Mouse (Mus musculus) testis, adult 2 months (tissue): ENCODE data around the gene Ano10. TPM values are rescaled to one million over a fixed set of nuclear protein-coding genes. Genes with fewer than 3 reads are reported as not detected.

ENCODE experiments used
- H3K27ac ChIP-seq: fragments of 200-500 bp; 2 replicates; pipeline ENCODE4 v1.5.1; 2012; ENCODE audit warnings: low read depth, low read length; ENCODE audit not compliant: control insufficient read depth, insufficient read depth
- H3K27me3 ChIP-seq: fragments of 200-500 bp; 2 replicates; pipeline ENCODE4 v1.6.1; 2012; ENCODE audit warnings: mild to moderate bottlenecking, low read length, moderate library complexity; ENCODE audit not compliant: control insufficient read depth, insufficient read depth
- H3K36me3 ChIP-seq: fragments of 200-500 bp; 2 replicates; pipeline ENCODE4 v1.6.1; 2012; ENCODE audit warnings: mild to moderate bottlenecking, low read length; ENCODE audit not compliant: control insufficient read depth, insufficient read depth
- H3K4me1 ChIP-seq: fragments of 200-500 bp; 2 replicates; pipeline ENCODE4 v1.6.1; 2012; ENCODE audit warnings: low read length; ENCODE audit not compliant: control insufficient read depth, insufficient read depth
- H3K4me3 ChIP-seq: fragments of 200-500 bp; 2 replicates; pipeline ENCODE4 v1.5.1; 2012; ENCODE audit warnings: low read depth, mild to moderate bottlenecking, low read length, moderate library complexity, mixed read lengths; ENCODE audit not compliant: control insufficient read depth
- CTCF ChIP-seq: fragments of 200-500 bp; IDR thresholded peaks from 2 replicates; pipeline ENCODE4 v1.5.1; 2012; ENCODE audit warnings: low read depth, mild to moderate bottlenecking, inconsistent platforms, low read length, moderate library complexity; ENCODE audit not compliant: control insufficient read depth, insufficient read depth, insufficient replicate concordance
- POLR2A ChIP-seq: fragments of 200-500 bp; IDR thresholded peaks from 2 replicates; pipeline ENCODE4 v1.6.1; 2012; ENCODE audit warnings: low read depth, mild to moderate bottlenecking, inconsistent platforms, low read length, moderate library complexity; ENCODE audit not compliant: control insufficient read depth
- polyA plus RNA-seq: library from polyadenylated mRNA; depleted of rRNA; stranded (reverse); fragments of >200 nt; gene quantifications from 2 replicates; pipeline ENCODE4 v1.2.3, GENCODE M21; 2012

Ano10 gene
- polyA plus RNA-seq, 1 experiment = 53.8 TPM

GRCm38 (mm10) chr9:122234741-122235140 is 59.5 kb downstream of the Ano10 start:
- Histone ChIP-seq H3K4me1 (no peaks in the 10 kb centered on the region), H3K27me3 (no peaks in the 10 kb centered on the region), H3K27ac (no peak overlapping the region), H3K4me3 (no peak overlapping the region), H3K36me3 (no peaks in the 10 kb centered on the region)
- TF ChIP-seq POLR2A (no peak), CTCF (no peak)

DNA sequence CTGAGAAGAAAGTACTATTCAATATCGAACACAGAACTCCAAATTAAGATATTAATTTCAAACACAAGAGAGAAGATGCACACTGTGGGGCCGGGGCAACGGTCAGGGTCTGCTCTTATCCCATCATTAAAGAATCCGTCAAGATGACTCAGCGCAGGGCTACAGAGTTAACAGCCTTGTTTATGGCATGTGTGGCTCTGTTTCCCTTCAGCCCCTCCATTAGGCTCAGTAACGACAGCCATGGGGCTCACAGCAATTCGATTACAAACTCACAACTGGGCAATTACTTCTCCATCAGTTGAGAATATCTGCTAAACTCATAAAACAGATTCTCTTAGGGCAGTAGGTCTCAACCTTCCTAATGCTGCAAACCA is 60.3 kb downstream of the Ano10 start:
- H3K4me1 ChIP-seq = no peaks in the 10 kb centered on the region
- TF ChIP-seq CTCF (no peak), POLR2A (no peak)
- no peaks in the 10 kb centered on the region for H3K27me3 ChIP-seq
- H3K4me3 ChIP-seq = no peak overlapping the region
- no peaks in the 10 kb centered on the region for H3K36me3 ChIP-seq
- no peak overlapping the region for H3K27ac ChIP-seq

DNA sequence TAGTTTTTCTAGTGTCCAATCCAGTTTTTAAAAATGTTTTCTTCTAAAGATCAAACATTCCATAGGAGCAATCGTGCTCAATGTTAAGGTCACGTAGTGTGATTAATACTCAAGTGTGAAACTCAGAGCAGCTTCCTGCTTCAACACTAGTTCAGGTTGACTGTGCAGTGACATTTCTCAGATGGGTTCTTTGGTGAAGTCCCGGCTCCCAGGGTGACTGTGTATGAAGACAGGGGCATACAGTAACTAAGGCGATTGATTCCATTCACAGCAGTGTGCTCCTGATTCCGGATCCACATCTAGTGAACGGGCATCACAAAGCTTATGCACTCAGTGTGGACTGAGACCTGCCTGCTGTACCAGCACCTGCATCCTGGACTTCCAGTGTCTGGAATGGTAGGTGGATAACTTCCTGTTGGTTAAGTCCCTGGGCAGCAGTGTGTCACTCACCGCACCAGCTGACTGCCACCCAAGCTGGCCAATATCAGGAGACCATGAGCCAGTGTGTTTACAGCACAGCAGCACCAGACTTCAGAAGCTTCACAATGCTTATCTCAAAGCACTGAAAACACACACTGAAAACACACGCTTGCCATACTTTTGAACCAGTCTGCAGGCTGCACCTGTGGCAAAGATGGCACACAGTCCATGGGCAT is 60.8 kb downstream of the Ano10 start:
- H3K4me1 ChIP-seq = no peaks in the 10 kb centered on the region
- TF ChIP-seq POLR2A = no peak
- no peak for TF ChIP-seq CTCF
- no peaks in the 10 kb centered on the region for H3K36me3 ChIP-seq

GRCm38 (mm10) chr9:122232912-122233311 is 61.3 kb downstream of the Ano10 start:
- H3K36me3 ChIP-seq = no peaks in the 10 kb centered on the region
- H3K27me3 ChIP-seq = no peaks in the 10 kb centered on the region
- no peak overlapping the region for H3K27ac ChIP-seq
- H3K4me3 ChIP-seq = no peak overlapping the region
- no peaks in the 10 kb centered on the region for H3K4me1 ChIP-seq
- TF ChIP-seq POLR2A (no peak), CTCF (no peak)

More for the DNA sequence above, 60.8 kb downstream of the Ano10 start:
- Histone ChIP-seq H3K27ac (no peak overlapping the region), H3K27me3 (no peaks in the 10 kb centered on the region), H3K4me3 (no peak overlapping the region)

- Histone ChIP-seq H3K36me3 (no peaks in the 10 kb centered on the region), H3K4me1 (no peaks in the 10 kb centered on the region), H3K4me3 (no peak overlapping the region), H3K27ac (no peak overlapping the region), H3K27me3 (no peaks in the 10 kb centered on the region)
- TF ChIP-seq CTCF = no peak
- no peak for TF ChIP-seq POLR2A
These were observed 63.5 kb downstream of the Ano10 start for GRCm38 (mm10) chr9:122230701-122231100.

GRCm38 (mm10) chr9:122226419-122226818 is 67.8 kb downstream of the Ano10 start:
- no peaks in the 10 kb centered on the region for H3K4me1 ChIP-seq
- no peak overlapping the region for H3K27ac ChIP-seq
- H3K36me3 ChIP-seq = no peaks in the 10 kb centered on the region
- no peak overlapping the region for H3K4me3 ChIP-seq
- TF ChIP-seq POLR2A (no peak), CTCF (no peak)
- H3K27me3 ChIP-seq = no peaks in the 10 kb centered on the region

DNA sequence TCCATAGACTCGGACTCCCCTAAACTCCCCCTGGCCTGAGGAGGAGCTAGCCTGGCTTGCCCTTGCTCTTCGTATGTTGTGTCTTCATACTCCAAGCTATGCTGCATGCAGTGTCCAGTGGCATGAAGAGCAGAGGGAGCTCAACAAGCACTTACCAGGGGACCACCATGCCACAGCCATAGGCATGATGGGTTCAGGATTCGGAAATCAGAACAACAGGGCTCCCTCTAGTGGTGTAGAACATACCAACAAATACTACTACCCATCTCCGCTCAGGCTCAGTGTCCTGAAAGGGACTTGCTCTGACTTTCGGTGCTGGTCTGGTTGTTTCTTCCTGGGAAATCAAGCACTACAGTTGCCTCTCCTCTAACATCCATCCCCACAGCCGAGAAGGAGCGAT is 68.9 kb downstream of the Ano10 start:
- H3K36me3 ChIP-seq = no peaks in the 10 kb centered on the region
- no peaks in the 10 kb centered on the region for H3K27me3 ChIP-seq
- H3K27ac ChIP-seq = no peak overlapping the region
- H3K4me3 ChIP-seq = no peak overlapping the region
- H3K4me1 ChIP-seq = no peaks in the 10 kb centered on the region
- TF ChIP-seq CTCF (peak; percentile 27; the same call in 1 of the 2 replicates), POLR2A (no peak)
